Mouse (Mus musculus) ovary, adult 18-20 months (tissue): ENCODE results near the gene Ifna7.
"Not testable (repeated sequence)": the region's sequence is repeated elsewhere in the genome, so short reads cannot be mapped to it uniquely, and the experiment has no call there.

Source experiments
- DNase-seq: peaks from one replicate; pipeline ENCODE4 v3.0.0; 2022; ENCODE audit warnings: low spot score, mixed read lengths

The Ifna7 gene

DNA sequence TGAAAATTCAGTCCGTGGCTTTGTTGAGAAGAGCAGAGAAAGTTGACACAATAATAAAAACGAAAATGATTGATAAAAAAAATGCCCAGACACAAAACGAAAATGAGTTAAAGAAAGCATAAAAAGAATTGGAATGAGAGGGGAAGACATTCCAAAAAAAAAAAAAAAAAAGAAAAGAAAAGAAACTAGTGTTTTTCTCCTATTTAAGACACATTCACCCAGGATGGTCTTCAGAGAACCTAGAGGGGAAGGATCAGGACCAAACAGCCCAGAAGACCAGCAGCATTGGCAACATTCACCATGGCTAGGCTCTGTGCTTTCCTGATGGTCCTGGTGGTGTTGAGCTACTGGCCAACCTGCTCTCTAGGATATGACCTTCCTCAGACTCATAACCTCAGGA, at the start of gene Ifna7:
Gene Ifna7 (plus strand): TSS at position 301 of the 400 bp plus-strand sequence.
- DNase-seq, result no peak

DNA sequence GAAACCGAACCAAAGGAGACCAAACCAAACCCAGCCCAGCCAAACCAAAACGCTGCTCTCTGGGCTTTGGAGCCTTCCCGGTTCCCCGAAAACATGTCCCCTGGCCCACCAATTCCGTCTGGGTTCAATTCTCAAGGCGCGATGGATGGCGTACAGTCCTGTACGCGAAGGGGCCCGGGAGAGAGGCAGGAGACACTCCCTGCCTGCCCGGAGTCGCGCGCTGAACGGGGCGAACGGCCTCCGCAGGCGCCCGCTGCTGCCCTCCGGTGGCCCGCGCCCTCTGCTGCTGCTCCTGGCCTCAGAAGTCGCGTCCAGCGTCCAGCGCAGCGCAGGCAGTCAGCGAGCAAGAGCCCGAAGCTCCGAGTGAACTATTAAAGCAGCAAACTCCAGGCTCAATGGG, 42.5 kb upstream of the Ifna7 start, which contains the start of gene Gm13290:
Gene Gm13290 (plus strand): TSS at position 301 of the 400 bp plus-strand sequence.
- not testable (repeated sequence) for DNase-seq

DNA sequence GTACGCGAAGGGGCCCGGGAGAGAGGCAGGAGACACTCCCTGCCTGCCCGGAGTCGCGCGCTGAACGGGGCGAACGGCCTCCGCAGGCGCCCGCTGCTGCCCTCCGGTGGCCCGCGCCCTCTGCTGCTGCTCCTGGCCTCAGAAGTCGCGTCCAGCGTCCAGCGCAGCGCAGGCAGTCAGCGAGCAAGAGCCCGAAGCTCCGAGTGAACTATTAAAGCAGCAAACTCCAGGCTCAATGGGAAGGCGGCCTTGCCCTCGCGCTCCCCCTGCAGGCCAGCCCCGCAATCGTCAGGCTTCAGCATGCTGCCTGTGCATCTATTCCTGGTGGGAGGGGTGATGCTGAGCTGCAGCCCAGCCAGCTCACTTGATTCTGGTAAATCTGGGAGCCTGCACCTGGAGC, 39.4 kb upstream of the Ifna7 start, which contains the start of gene Gm13289:
Gene Gm13289 (plus strand): TSS at position 301 of the 400 bp plus-strand sequence.
- not testable (repeated sequence) for DNase-seq

DNA sequence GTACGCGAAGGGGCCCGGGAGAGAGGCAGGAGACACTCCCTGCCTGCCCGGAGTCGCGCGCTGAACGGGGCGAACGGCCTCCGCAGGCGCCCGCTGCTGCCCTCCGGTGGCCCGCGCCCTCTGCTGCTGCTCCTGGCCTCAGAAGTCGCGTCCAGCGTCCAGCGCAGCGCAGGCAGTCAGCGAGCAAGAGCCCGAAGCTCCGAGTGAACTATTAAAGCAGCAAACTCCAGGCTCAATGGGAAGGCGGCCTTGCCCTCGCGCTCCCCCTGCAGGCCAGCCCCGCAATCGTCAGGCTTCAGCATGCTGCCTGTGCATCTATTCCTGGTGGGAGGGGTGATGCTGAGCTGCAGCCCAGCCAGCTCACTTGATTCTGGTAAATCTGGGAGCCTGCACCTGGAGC, 36.5 kb upstream of the Ifna7 start, which contains the start of gene Gm13272:
Gene Gm13272 (plus strand): TSS at position 301 of the 400 bp plus-strand sequence.
- DNase-seq, result not testable (repeated sequence)

DNA sequence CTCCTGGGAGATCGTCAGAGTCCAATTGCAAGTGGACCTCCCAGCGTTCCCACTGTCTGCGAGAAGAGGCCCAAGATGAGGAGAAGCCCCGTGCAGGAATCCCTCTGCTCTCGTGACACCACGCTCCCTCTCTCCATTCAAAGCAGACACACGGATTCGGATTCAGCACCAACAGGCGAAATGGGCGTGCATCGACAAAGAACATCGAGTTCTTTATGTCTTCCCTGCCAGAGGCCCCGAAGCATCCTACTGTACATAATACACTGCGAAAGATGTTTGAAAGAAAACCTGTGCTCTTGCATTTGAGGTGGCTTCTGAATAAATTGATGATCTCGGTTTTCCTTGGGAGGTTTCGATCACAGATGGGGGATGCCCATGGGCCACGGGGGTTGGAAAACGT, 35.7 kb upstream of the Ifna7 start:
- not testable (repeated sequence) for DNase-seq

DNA sequence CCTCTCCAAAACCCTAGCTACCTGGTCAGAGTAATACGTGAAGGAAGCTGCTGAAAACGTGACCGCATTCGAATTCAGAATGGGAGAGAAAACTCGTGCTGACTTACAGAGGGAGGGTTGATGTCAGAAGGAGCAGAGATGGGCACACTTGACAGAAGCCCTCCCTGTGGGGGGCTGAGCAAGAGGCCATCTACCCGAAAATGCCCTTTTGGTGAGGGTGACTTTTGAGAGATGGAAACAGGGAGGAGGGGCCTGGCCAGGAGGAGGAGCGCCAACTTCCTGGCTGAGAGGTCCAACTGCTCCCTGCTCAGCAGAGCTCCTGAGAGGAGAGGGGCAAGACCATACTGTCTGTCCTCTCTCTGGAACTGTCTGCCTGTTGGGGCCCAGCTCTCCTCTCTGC, 34.2 kb upstream of the Ifna7 start, which contains the start of gene Ifnz:
Gene Ifnz (plus strand): TSS at position 301 of the 400 bp plus-strand sequence.
- not testable (repeated sequence) for DNase-seq

DNA sequence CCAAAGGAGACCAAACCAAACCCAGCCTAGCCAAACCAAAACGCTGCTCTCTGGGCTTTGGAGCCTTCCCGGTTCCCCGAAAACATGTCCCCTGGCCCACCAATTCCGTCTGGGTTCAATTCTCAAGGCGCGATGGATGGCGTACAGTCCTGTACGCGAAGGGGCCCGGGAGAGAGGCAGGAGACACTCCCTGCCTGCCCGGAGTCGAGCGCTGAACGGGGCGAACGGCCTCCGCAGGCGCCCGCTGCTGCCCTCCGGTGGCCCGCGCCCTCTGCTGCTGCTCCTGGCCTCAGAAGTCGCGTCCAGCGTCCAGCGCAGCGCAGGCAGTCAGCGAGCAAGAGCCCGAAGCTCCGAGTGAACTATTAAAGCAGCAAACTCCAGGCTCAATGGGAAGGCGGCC, 33.7 kb upstream of the Ifna7 start:
- DNase-seq, result not testable (repeated sequence)

DNA sequence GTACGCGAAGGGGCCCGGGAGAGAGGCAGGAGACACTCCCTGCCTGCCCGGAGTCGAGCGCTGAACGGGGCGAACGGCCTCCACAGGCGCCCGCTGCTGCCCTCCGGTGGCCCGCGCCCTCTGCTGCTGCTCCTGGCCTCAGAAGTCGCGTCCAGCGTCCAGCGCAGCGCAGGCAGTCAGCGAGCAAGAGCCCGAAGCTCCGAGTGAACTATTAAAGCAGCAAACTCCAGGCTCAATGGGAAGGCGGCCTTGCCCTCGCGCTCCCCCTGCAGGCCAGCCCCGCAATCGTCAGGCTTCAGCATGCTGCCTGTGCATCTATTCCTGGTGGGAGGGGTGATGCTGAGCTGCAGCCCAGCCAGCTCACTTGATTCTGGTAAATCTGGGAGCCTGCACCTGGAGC, 30.6 kb upstream of the Ifna7 start, which contains the start of gene Gm13276:
Gene Gm13276 (plus strand): TSS at position 301 of the 400 bp plus-strand sequence.
- not testable (repeated sequence) for DNase-seq

DNA sequence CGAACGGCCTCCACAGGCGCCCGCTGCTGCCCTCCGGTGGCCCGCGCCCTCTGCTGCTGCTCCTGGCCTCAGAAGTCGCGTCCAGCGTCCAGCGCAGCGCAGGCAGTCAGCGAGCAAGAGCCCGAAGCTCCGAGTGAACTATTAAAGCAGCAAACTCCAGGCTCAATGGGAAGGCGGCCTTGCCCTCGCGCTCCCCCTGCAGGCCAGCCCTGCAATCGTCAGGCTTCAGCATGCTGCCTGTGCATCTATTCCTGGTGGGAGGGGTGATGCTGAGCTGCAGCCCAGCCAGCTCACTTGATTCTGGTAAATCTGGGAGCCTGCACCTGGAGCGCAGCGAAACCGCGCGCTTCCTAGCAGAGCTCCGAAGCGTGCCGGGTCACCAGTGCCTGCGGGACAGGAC, 27.6 kb upstream of the Ifna7 start, which contains the start of gene Gm13277:
Gene Gm13277 (plus strand): TSS at position 231 of the 400 bp plus-strand sequence.
- peak; percentile 62 for DNase-seq

DNA sequence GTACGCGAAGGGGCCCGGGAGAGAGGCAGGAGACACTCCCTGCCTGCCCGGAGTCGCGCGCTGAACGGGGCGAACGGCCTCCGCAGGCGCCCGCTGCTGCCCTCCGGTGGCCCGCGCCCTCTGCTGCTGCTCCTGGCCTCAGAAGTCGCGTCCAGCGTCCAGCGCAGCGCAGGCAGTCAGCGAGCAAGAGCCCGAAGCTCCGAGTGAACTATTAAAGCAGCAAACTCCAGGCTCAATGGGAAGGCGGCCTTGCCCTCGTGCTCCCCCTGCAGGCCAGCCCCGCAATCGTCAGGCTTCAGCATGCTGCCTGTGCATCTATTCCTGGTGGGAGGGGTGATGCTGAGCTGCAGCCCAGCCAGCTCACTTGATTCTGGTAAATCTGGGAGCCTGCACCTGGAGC, 24.8 kb upstream of the Ifna7 start, which contains the start of gene Gm13278:
Gene Gm13278 (plus strand): TSS at position 301 of the 400 bp plus-strand sequence.
- DNase-seq, result not testable (repeated sequence)

DNA sequence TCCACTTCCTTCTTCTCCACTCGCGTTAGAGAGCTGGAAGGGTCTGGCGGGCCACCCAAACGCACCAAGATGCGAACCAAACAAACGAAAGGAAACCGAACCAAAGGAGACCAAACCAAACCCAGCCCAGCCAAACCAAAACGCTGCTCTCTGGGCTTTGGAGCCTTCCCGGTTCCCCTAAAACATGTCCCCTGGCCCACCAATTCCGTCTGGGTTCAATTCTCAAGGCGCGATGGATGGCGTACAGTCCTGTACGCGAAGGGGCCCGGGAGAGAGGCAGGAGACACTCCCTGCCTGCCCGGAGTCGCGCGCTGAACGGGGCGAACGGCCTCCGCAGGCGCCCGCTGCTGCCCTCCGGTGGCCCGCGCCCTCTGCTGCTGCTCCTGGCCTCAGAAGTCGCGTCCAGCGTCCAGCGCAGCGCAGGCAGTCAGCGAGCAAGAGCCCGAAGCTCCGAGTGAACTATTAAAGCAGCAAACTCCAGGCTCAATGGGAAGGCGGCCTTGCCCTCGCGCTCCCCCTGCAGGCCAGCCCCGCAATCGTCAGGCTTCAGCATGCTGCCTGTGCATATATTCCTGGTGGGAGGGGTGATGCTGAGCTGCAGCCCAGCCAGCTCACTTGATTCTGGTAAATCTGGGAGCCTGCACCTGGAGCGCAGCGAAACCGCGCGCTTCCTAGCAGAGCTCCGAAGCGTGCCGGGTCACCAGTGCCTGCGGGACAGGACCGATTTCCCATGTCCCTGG, 21.9 kb upstream of the Ifna7 start, which contains the start of gene Gm13275:
Gene Gm13275 (plus strand): TSS at position 552 of the 740 bp plus-strand sequence.
- DNase-seq, result peak; percentile 70

DNA sequence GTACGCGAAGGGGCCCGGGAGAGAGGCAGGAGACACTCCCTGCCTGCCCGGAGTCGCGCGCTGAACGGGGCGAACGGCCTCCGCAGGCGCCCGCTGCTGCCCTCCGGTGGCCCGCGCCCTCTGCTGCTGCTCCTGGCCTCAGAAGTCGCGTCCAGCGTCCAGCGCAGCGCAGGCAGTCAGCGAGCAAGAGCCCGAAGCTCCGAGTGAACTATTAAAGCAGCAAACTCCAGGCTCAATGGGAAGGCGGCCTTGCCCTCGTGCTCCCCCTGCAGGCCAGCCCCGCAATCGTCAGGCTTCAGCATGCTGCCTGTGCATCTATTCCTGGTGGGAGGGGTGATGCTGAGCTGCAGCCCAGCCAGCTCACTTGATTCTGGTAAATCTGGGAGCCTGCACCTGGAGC, 18.9 kb upstream of the Ifna7 start, which contains the start of gene Gm13279:
Gene Gm13279 (plus strand): TSS at position 301 of the 400 bp plus-strand sequence.
- not testable (repeated sequence) for DNase-seq

DNA sequence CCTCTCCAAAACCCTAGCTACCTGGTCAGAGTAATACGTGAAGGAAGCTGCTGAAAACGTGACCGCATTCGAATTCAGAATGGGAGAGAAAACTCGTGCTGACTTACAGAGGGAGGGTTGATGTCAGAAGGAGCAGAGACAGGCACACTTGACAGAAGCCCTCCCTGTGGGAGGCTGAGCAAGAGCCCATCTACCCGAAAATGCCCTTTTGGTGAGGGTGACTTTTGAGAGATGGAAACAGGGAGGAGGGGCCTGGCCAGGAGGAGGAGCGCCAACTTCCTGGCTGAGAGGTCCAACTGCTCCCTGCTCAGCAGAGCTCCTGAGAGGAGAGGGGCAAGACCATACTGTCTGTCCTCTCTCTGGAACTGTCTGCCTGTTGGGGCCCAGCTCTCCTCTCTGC, 16.7 kb upstream of the Ifna7 start, which contains the start of gene Gm13285:
Gene Gm13285 (plus strand): TSS at position 301 of the 400 bp plus-strand sequence.
- not testable (repeated sequence) for DNase-seq

DNA sequence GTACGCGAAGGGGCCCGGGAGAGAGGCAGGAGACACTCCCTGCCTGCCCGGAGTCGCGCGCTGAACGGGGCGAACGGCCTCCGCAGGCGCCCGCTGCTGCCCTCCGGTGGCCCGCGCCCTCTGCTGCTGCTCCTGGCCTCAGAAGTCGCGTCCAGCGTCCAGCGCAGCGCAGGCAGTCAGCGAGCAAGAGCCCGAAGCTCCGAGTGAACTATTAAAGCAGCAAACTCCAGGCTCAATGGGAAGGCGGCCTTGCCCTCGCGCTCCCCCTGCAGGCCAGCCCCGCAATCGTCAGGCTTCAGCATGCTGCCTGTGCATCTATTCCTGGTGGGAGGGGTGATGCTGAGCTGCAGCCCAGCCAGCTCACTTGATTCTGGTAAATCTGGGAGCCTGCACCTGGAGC, 13.1 kb upstream of the Ifna7 start, which contains the start of gene Gm13287:
Gene Gm13287 (plus strand): TSS at position 301 of the 400 bp plus-strand sequence.
- not testable (repeated sequence) for DNase-seq

DNA sequence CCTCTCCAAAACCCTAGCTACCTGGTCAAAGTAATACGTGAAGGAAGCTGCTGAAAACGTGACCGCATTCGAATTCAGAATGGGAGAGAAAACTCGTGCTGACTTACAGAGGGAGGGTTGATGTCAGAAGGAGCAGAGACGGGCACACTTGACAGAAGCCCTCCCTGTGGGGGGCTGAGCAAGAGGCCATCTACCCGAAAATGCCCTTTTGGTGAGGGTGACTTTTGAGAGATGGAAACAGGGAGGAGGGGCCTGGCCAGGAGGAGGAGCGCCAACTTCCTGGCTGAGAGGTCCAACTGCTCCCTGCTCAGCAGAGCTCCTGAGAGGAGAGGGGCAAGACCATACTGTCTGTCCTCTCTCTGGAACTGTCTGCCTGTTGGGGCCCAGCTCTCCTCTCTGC, 10.8 kb upstream of the Ifna7 start, which contains the start of gene Gm13288:
Gene Gm13288 (plus strand): TSS at position 301 of the 400 bp plus-strand sequence.
- not testable (repeated sequence) for DNase-seq

DNA sequence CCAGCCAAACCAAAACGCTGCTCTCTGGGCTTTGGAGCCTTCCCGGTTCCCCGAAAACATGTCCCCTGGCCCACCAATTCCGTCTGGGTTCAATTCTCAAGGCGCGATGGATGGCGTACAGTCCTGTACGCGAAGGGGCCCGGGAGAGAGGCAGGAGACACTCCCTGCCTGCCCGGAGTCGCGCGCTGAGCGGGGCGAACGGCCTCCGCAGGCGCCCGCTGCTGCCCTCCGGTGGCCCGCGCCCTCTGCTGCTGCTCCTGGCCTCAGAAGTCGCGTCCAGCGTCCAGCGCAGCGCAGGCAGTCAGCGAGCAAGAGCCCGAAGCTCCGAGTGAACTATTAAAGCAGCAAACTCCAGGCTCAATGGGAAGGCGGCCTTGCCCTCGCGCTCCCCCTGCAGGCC, 10.3 kb upstream of the Ifna7 start:
- peak; percentile 25 for DNase-seq

DNA sequence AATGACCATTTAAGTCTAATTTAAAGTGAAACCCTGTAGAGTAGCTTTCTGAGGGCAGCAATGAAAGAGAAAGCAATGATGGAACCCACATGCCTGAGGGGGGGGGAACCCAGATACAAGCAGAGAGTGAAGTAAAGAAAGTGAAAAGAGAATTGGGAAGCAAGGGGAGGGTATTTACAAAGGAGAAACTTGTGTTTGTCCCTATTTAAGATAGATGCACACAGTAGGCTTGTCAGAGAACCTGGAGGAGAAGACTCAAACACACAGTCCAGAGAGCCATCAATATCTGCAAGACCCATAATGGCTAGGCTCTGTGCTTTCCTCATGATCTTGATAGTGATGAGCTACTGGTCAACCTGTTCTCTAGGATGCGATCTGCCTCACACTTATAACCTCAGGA, 3.6 kb downstream of the Ifna7 start, which contains the start of gene Ifna11:
Gene Ifna11 (plus strand): TSS at position 301 of the 400 bp plus-strand sequence.
- DNase-seq, result no peak

DNA sequence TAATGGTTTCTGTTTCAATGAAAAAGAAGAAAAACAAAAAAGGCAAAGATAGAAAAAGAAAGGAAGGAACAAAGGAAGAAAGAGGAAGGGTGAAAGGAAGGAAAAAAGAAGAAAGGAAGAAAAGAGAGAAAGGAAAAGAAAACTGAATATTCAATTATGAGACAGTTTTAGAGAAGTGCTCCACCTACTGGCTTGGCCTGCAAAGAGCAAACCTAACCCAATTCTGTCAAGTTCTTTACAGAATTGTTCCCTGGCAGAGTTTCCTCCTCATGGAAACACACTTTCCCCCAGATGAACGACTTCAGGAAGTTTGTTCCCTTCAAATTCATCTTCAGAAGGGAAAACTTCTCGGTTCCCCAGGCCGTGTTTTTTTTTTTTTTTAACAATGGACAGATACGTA, 7.0 kb downstream of the Ifna7 start:
- DNase-seq, result no peak

DNA sequence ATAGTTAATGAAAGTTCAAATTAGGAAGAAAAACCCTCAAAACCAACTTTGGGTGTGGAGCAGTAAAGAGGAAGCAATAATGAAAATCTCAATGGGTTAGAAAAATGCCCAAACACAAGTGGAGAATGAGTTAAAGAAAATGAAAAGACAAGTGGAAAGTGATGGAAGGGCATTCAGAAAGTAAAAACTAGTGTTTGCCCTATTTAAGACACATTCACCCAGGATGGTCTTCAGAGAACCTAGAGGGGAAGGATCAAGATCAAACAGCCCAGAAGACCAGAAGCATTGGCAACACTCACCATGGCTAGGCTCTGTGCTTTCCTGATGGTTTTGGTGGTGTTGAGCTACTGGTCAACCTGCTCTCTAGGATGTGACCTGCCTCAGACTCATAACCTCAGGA, 11.1 kb downstream of the Ifna7 start, which contains the start of gene Ifna6:
Gene Ifna6 (plus strand): TSS at position 301 of the 400 bp plus-strand sequence.
- not testable (repeated sequence) for DNase-seq

DNA sequence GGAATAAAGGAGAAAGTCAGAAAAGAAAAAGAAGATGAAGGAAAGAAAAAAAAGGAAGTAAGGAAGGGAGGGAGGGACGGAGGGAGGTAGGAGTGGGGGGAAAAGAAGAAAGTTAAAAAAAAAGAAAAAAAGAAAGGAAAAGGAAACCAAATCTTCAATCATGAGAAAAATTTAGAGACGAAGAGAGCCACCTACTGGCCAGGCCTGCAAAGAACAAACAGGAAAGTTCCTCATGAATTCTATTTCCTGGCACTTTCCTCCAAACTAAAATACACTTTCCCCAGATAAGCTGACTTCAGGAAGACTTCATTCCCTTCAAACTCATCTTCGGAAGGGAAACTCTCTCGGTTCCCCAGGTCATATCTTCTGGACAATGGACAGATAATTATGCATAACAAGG, 14.5 kb downstream of the Ifna7 start:
- DNase-seq, result no peak

DNA sequence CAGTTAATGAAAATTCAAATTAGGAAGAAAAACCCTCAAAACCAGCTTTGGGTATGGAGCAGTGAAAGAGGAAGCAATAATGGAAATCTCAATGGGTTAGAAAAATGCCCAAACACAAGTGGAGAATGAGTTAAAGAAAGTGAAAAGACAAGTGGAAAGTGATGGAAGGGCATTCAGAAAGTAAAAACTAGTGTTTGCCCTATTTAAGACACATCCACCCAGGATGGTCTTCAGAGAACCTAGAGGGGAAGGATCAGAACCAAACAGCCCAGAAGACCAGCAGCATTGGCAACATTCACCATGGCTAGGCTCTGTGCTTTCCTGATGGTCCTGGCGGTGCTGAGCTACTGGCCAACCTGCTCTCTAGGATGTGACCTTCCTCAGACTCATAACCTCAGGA, 19.2 kb downstream of the Ifna7 start, which contains the start of gene Ifna5:
Gene Ifna5 (plus strand): TSS at position 301 of the 400 bp plus-strand sequence.
- not testable (repeated sequence) for DNase-seq

DNA sequence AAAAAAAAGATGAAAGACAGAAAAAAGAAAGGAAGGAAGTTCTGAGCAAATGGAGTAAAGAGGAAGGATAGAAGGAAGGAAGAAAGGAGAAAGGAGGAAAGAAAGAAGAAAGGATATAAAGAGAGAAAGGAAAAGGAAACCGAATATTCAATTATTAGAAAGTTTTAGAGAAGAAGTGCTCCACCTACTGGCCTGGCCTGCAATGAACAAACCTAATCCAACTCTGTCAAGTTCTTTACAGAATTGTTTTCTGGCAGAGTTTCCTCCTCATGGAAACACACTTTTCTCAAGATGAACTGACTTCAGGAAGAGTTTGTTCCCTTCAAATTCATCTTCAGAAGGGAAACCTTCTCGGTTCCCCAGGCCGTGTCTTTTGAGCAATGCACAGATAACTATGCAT, 22.8 kb downstream of the Ifna7 start:
- no peak for DNase-seq
